Mouse (Mus musculus): Measurements from ENCODE around the gene Ubap2.

- TF ChIP-seq CTCF (IDR thresholded peaks at IDR 0.05; ENCODE audit: extremely low read depth, insufficient read depth, insufficient read length, insufficient replicate concordance) (no peak), POLR2A (IDR thresholded peaks at IDR 0.05; ENCODE audit: low read depth, low read length) (no peak)
Observed at GRCm38 (mm10) chr4:41158251-41158650, 116.7 kb downstream of the Ubap2 start.
